Mouse (Mus musculus): Measurements from ENCODE around the gene Anks1b.
"Not testable (repeated sequence)": the region's sequence is repeated elsewhere in the genome, so short reads cannot be mapped to it uniquely, and the experiment has no call there.

The Anks1b gene

GRCm38 (mm10) chr10:90596142-90596541 is 722.8 kb downstream of the Anks1b start:
- DNase-seq: no peak

GRCm38 (mm10) chr10:90596576-90596975 is 723.3 kb downstream of the Anks1b start:
- DNase-seq: peak in 1 of 2 experiments; percentile 5

- no peak for DNase-seq
These were observed 725.8 kb downstream of the Anks1b start for GRCm38 (mm10) chr10:90599149-90599548.

- no peak for DNase-seq
These were observed 726.6 kb downstream of the Anks1b start for GRCm38 (mm10) chr10:90599726-90600531.

GRCm38 (mm10) chr10:90607586-90607985 is 734.3 kb downstream of the Anks1b start:
- DNase-seq: no peak

GRCm38 (mm10) chr10:90609437-90609836 is 736.1 kb downstream of the Anks1b start:
- DNase-seq: no peak

- no peak for DNase-seq
These were observed 739.7 kb downstream of the Anks1b start for GRCm38 (mm10) chr10:90613051-90613450.

- no peak for DNase-seq
These were observed 741.9 kb downstream of the Anks1b start for GRCm38 (mm10) chr10:90615196-90615595.

GRCm38 (mm10) chr10:90616622-90617021 is 743.3 kb downstream of the Anks1b start:
- DNase-seq: no peak

GRCm38 (mm10) chr10:90617664-90618296 is 744.5 kb downstream of the Anks1b start:
- DNase-seq: no peak

GRCm38 (mm10) chr10:90627532-90627931 is 754.2 kb downstream of the Anks1b start:
- no peak for DNase-seq

- no peak for DNase-seq
These were observed 756.9 kb downstream of the Anks1b start for GRCm38 (mm10) chr10:90630099-90630698.

- not testable (repeated sequence) for DNase-seq
These were observed 757.5 kb downstream of the Anks1b start for GRCm38 (mm10) chr10:90630794-90631193.

GRCm38 (mm10) chr10:90637352-90637751 is 764.0 kb downstream of the Anks1b start:
- DNase-seq: peak; percentile 34 to 60

- no peak for DNase-seq
These were observed 776.4 kb downstream of the Anks1b start for GRCm38 (mm10) chr10:90649681-90650080.

GRCm38 (mm10) chr10:90657416-90658120 is 784.3 kb downstream of the Anks1b start:
- DNase-seq: no peak

GRCm38 (mm10) chr10:90666746-90667145 is 793.4 kb downstream of the Anks1b start:
- DNase-seq: no peak

GRCm38 (mm10) chr10:90670291-90670690 is 797.0 kb downstream of the Anks1b start:
- DNase-seq: no peak

GRCm38 (mm10) chr10:90672135-90672534 is 798.8 kb downstream of the Anks1b start:
- DNase-seq: no peak

GRCm38 (mm10) chr10:90674362-90674761 is 801.1 kb downstream of the Anks1b start:
- DNase-seq: no peak

GRCm38 (mm10) chr10:90677421-90677820 is 804.1 kb downstream of the Anks1b start:
- DNase-seq: no peak

GRCm38 (mm10) chr10:90679713-90680470 is 806.6 kb downstream of the Anks1b start:
- DNase-seq: no peak
